Mouse (Mus musculus): ENCODE results near the gene Mbtd1.

GRCm38 (mm10) chr11:93994531-93994930 is 108.9 kb downstream of the Mbtd1 start:
- TF ChIP-seq CTCF (IDR thresholded peaks at IDR 0.05) (no peak), POLR2A (IDR thresholded peaks at IDR 0.05; ENCODE audit: insufficient read depth, low read depth, low read length) (no peak), EP300 (IDR thresholded peaks at IDR 0.05; ENCODE audit: insufficient read depth, low read depth, low read length) (no peak)

Data from heart, adult 2 months (tissue).